Mouse (Mus musculus): ENCODE measurements around the gene Flt4.

GRCm38 (mm10) chr11:49684237-49684973, 75.3 kb downstream of the Flt4 start:
- TF ChIP-seq CTCF (IDR thresholded peaks at IDR 0.05; ENCODE audit: low read depth) (no peak), EP300 (IDR thresholded peaks at IDR 0.05; ENCODE audit: low read depth) (no peak)

Measured in liver, postnatal 0 days (tissue).